Mouse (Mus musculus) kidney, adult 2 months (tissue): ENCODE data around the gene Pdzd2. TPM values are rescaled to one million over a fixed set of nuclear protein-coding genes. Genes with fewer than 3 reads are reported as not detected.
A peak's percentile ranks its signal among the peaks of the same experiment; 100 is the strongest.

Experiments used
- DNase-seq: peaks from one replicate; pipeline ENCODE4 v3.0.0; 2021
- H3K27ac ChIP-seq: fragments of 200-500 bp; 2 replicates; pipeline ENCODE4 v1.5.1; 2012; ENCODE audit warnings: low read depth, low read length, control low read depth, inconsistent platforms; ENCODE audit not compliant: insufficient read depth
- H3K27me3 ChIP-seq: fragments of 200-500 bp; replicated peaks from 2 replicates; pipeline ENCODE4 v1.6.1; 2012; ENCODE audit warnings: mild to moderate bottlenecking, moderate library complexity, low read length, inconsistent platforms; ENCODE audit not compliant: control insufficient read depth, insufficient read depth
- H3K36me3 ChIP-seq: fragments of 200-500 bp; 2 replicates; pipeline ENCODE4 v1.6.1; 2012; ENCODE audit warnings: mild to moderate bottlenecking, moderate library complexity, low read length, inconsistent platforms; ENCODE audit not compliant: control insufficient read depth, insufficient read depth
- H3K4me1 ChIP-seq: fragments of 200-500 bp; 2 replicates; pipeline ENCODE4 v1.6.1; 2011; ENCODE audit warnings: low read length; ENCODE audit not compliant: control insufficient read depth, insufficient read depth
- H3K4me3 ChIP-seq: fragments of 200-500 bp; 2 replicates; pipeline ENCODE4 v1.5.1; 2011; ENCODE audit warnings: mild to moderate bottlenecking, low read depth, low read length, control low read depth; ENCODE audit not compliant: insufficient read depth
- CTCF ChIP-seq: fragments of 200-500 bp; conservative IDR thresholded peaks from 2 replicates; pipeline ENCODE4 v1.5.1; 2011; ENCODE audit warnings: low read depth, mild to moderate bottlenecking, control low read depth, low read length, moderate library complexity, mixed read lengths; ENCODE audit not compliant: insufficient read depth, insufficient read length
- POLR2A ChIP-seq: fragments of 200-500 bp; IDR thresholded peaks from one replicate; pipeline ENCODE4 v1.6.1; 2011; ENCODE audit warnings: low read depth, low read length, control low read depth
- WGBS: fragments of 180-500 bp; shearing (Covaris S2); methylation state at CpG from one replicate; pipeline ENCODE4 v1.1.7; 2018; 5-methylcytosine and 5-hydroxymethylcytosine counted together
- polyA plus RNA-seq: library from polyadenylated mRNA; depleted of rRNA; stranded (reverse); fragments of >200 nt; gene quantifications from 2 replicates; pipeline ENCODE4 v1.2.3, GENCODE M21; 2012

Pdzd2 gene
- polyA plus RNA-seq, 1 experiment, result 16.5 TPM

GRCm38 (mm10) chr15:12384679-12385078 lies 355.0 kb downstream of the Pdzd2 start:
- H3K4me3 ChIP-seq, result no peak overlapping the region
- no peak for TF ChIP-seq POLR2A
- TF ChIP-seq CTCF, result no peak
- no peak overlapping the region for H3K27ac ChIP-seq
- no peaks in the 10 kb centered on the region for H3K36me3 ChIP-seq
- 62% methylated on average over 13 of the region's 13 CpGs for WGBS
- H3K27me3 ChIP-seq, result no peaks in the 10 kb centered on the region
- DNase-seq, result no peak
- no peaks in the 10 kb centered on the region for H3K4me1 ChIP-seq

GRCm38 (mm10) chr15:12380548-12380947 lies 359.2 kb downstream of the Pdzd2 start:
- no peak overlapping the region for H3K4me3 ChIP-seq
- DNase-seq, result peak; percentile 56
- no peaks in the 10 kb centered on the region for H3K4me1 ChIP-seq
- H3K27ac ChIP-seq, result no peak overlapping the region
- 61% methylated on average over 5 of the region's 5 CpGs for WGBS
- no peaks in the 10 kb centered on the region for H3K27me3 ChIP-seq
- H3K36me3 ChIP-seq, result no peaks in the 10 kb centered on the region
- TF ChIP-seq CTCF (peak; percentile 59), POLR2A (no peak)

GRCm38 (mm10) chr15:12380057-12380456 lies 359.7 kb downstream of the Pdzd2 start:
- Histone ChIP-seq H3K4me3 (no peak overlapping the region), H3K4me1 (0 out of 2 replicates have a peak, but pooled peaks cover 3% of the 10 kb centered on the region), H3K27me3 (no peaks in the 10 kb centered on the region), H3K36me3 (no peaks in the 10 kb centered on the region), H3K27ac (no peak overlapping the region)
- DNase-seq, result no peak
- TF ChIP-seq POLR2A, result no peak
- no peak for TF ChIP-seq CTCF
- 91% methylated on average over 3 of the region's 3 CpGs for WGBS

GRCm38 (mm10) chr15:12377800-12378199 lies 361.9 kb downstream of the Pdzd2 start:
- peaks cover 17% of the 10 kb centered on the region; the same call in 1 of the 2 replicates for H3K4me1 ChIP-seq
- peak; percentile 52 for DNase-seq
- no peaks in the 10 kb centered on the region for H3K36me3 ChIP-seq
- no peaks in the 10 kb centered on the region for H3K27me3 ChIP-seq
- WGBS, result 58% methylated on average over 10 of the region's 10 CpGs
- TF ChIP-seq CTCF (no peak), POLR2A (no peak)
- no peak overlapping the region for H3K4me3 ChIP-seq
- no peak overlapping the region for H3K27ac ChIP-seq

- WGBS, result 82% methylated on average over 13 of the region's 13 CpGs
- H3K36me3 ChIP-seq, result no peaks in the 10 kb centered on the region
Observed at GRCm38 (mm10) chr15:12376491-12377069, 363.1 kb downstream of the Pdzd2 start.

GRCm38 (mm10) chr15:12375641-12376311 lies 363.9 kb downstream of the Pdzd2 start:
- Histone ChIP-seq H3K27me3 (no peaks in the 10 kb centered on the region), H3K27ac (no peak overlapping the region), H3K4me1 (peaks cover 17% of the 10 kb centered on the region; the same call in 1 of the 2 replicates), H3K36me3 (no peaks in the 10 kb centered on the region), H3K4me3 (peak overlapping the region; percentile 19; the same call in 1 of the 2 replicates)
- WGBS, result 33% methylated on average over 19 of the region's 19 CpGs
- no peak for TF ChIP-seq POLR2A
- TF ChIP-seq CTCF, result peak; percentile 65
- peak; percentile 83 for DNase-seq

More at GRCm38 (mm10) chr15:12376491-12377069, 363.1 kb downstream of the Pdzd2 start:
- Histone ChIP-seq H3K27me3 (no peaks in the 10 kb centered on the region), H3K4me1 (peaks cover 17% of the 10 kb centered on the region; the same call in 1 of the 2 replicates), H3K27ac (no peak overlapping the region), H3K4me3 (no peak overlapping the region)
- no peak for TF ChIP-seq POLR2A
- no peak for TF ChIP-seq CTCF
- no peak for DNase-seq

GRCm38 (mm10) chr15:12374916-12375315 lies 364.8 kb downstream of the Pdzd2 start:
- H3K27ac ChIP-seq, result no peak overlapping the region
- no peak for DNase-seq
- 72% methylated on average over 18 of the region's 18 CpGs for WGBS
- TF ChIP-seq CTCF (no peak), POLR2A (no peak)
- no peak overlapping the region for H3K4me3 ChIP-seq
- H3K4me1 ChIP-seq, result peaks cover 17% of the 10 kb centered on the region; the same call in 1 of the 2 replicates
- H3K36me3 ChIP-seq, result no peaks in the 10 kb centered on the region
- H3K27me3 ChIP-seq, result no peaks in the 10 kb centered on the region
